Mouse (Mus musculus): Measurements from ENCODE around the gene Dip2b.

- TF ChIP-seq POLR2A (IDR thresholded peaks at IDR 0.05; ENCODE audit: control insufficient read depth, extremely low read depth, insufficient read depth, low read length, poor library complexity): no peak
- TF ChIP-seq CTCF (IDR thresholded peaks at IDR 0.05; ENCODE audit: borderline replicate concordance, control insufficient read depth, extremely low read depth, insufficient read depth, low read length, poor library complexity): no peak
These were observed 33.7 kb upstream of the Dip2b start for GRCm38 (mm10) chr15:100004677-100005273.
